Mouse (Mus musculus) ovary, adult 18-20 months (tissue): ENCODE measurements around the gene Gm20518.

ENCODE experiments used
- DNase-seq: peaks from one replicate; pipeline ENCODE4 v3.0.0; 2022; ENCODE audit warnings: low spot score, mixed read lengths

Gm20518 gene

GRCm38 (mm10) chr16:17896091-17896490, 4.6 kb upstream of the Gm20518 start:
- no peak for DNase-seq

GRCm38 (mm10) chr16:17893923-17894322, 2.5 kb upstream of the Gm20518 start, which contains the start of gene Tssk1:
Gene Tssk1, plus strand, starts transcription at chr16:17894223.
- no peak for DNase-seq

GRCm38 (mm10) chr16:17892606-17893005, 1.1 kb upstream of the Gm20518 start:
- DNase-seq = peak; percentile 51

- peak; percentile 69 for DNase-seq
These were observed 429 bp downstream of the Gm20518 start for GRCm38 (mm10) chr16:17890917-17891566.

- DNase-seq = no peak
These were observed 1.1 kb downstream of the Gm20518 start for GRCm38 (mm10) chr16:17890342-17890727.

GRCm38 (mm10) chr16:17889689-17890341, 1.7 kb downstream of the Gm20518 start:
- no peak for DNase-seq

GRCm38 (mm10) chr16:17884116-17884515, 7.4 kb downstream of the Gm20518 start:
- DNase-seq = no peak

GRCm38 (mm10) chr16:17882196-17882595, 9.3 kb downstream of the Gm20518 start:
- DNase-seq = no peak

GRCm38 (mm10) chr16:17879571-17879970, 11.9 kb downstream of the Gm20518 start:
- DNase-seq = no peak

GRCm38 (mm10) chr16:17876096-17876495, 15.4 kb downstream of the Gm20518 start:
- no peak for DNase-seq

- DNase-seq = no peak
These were observed 16.3 kb downstream of the Gm20518 start for GRCm38 (mm10) chr16:17875174-17875573.

- DNase-seq = no peak
These were observed 18.5 kb downstream of the Gm20518 start for GRCm38 (mm10) chr16:17872995-17873394.

GRCm38 (mm10) chr16:17871248-17871647, 20.2 kb downstream of the Gm20518 start:
- no peak for DNase-seq

GRCm38 (mm10) chr16:17865770-17866169, 25.7 kb downstream of the Gm20518 start:
- DNase-seq = no peak

GRCm38 (mm10) chr16:17865293-17865692, 26.2 kb downstream of the Gm20518 start:
- no peak for DNase-seq

GRCm38 (mm10) chr16:17858592-17858991, 32.9 kb downstream of the Gm20518 start:
- no peak for DNase-seq

GRCm38 (mm10) chr16:17857157-17857556, 34.3 kb downstream of the Gm20518 start:
- DNase-seq = no peak

- DNase-seq = no peak
These were observed 38.2 kb downstream of the Gm20518 start for GRCm38 (mm10) chr16:17853263-17853662.

- no peak for DNase-seq
These were observed 39.6 kb downstream of the Gm20518 start for GRCm38 (mm10) chr16:17851860-17852259.

GRCm38 (mm10) chr16:17851331-17851730, 40.1 kb downstream of the Gm20518 start:
- DNase-seq = no peak

GRCm38 (mm10) chr16:17849486-17849885, 42.0 kb downstream of the Gm20518 start:
- no peak for DNase-seq

- DNase-seq = no peak
These were observed 42.5 kb downstream of the Gm20518 start for GRCm38 (mm10) chr16:17848928-17849327.

GRCm38 (mm10) chr16:17848431-17848830, 43.0 kb downstream of the Gm20518 start:
- DNase-seq = no peak
